Mouse (Mus musculus) urinary bladder, postnatal 0 days (tissue): ENCODE results near the gene Sema5a. TPM values are rescaled to one million over a fixed set of nuclear protein-coding genes. Genes with fewer than 3 reads are reported as not detected.

ENCODE experiments used
- polyA plus RNA-seq: library from polyadenylated mRNA; unstranded; fragments of >200 nt; fragmentation: Nextera tagmentation; extraction: Ambion mirVana; gene quantifications from 2 replicates; pipeline ENCODE4 v1.2.1, GENCODE M21; 2015

Sema5a gene
- polyA plus RNA-seq = 8.3 and 8.7 TPM in 2 replicates

GRCm38 (mm10) chr15:32244344-32244955 lies at the start of gene Sema5a:
Gene Sema5a, plus strand, starts transcription at chr15:32244810.

Other genes starting within 250 kb of the Sema5a start
- gene Tas2r119, start 67.5 kb upstream of the Sema5a start, polyA plus RNA-seq = not detected in 2 replicates